Mouse (Mus musculus): ENCODE results near the gene Irf7. TPM values are rescaled to one million over a fixed set of nuclear protein-coding genes. Genes with fewer than 3 reads are reported as not detected.
A peak's percentile ranks its signal among the peaks of the same experiment; 100 is the strongest.

Gene Irf7
- polyA plus RNA-seq, 1 experiment, result 0.35 TPM

- H3K4me3 ChIP-seq (ENCODE audit: insufficient read depth, poor library complexity, severe bottlenecking), result no peak overlapping the region
- no peaks in the 10 kb centered on the region for H3K27me3 ChIP-seq (ENCODE audit: control insufficient read depth, insufficient read depth, insufficient read length)
- H3K79me2 ChIP-seq (ENCODE audit: control insufficient read depth, insufficient read depth), result peaks cover 75% of the 10 kb centered on the region
- TF ChIP-seq FOSL1 (IDR thresholded peaks at IDR 0.05; ENCODE audit: insufficient read depth, low read length, poor library complexity, severe bottlenecking) (no peak), CTCF (IDR thresholded peaks at IDR 0.05; ENCODE audit: control insufficient read depth, insufficient read depth, insufficient read length) (no peak), MYOG (IDR thresholded peaks at IDR 0.05; ENCODE audit: control insufficient read depth, extremely low read depth, insufficient read length) (no peak), MYOD1 (IDR thresholded peaks at IDR 0.05; ENCODE audit: control insufficient read depth, insufficient read length, low read depth) (no peak), USF1 (IDR thresholded peaks at IDR 0.05; ENCODE audit: low read depth) (no peak), CEBPB (IDR thresholded peaks at IDR 0.05; ENCODE audit: low read depth) (no peak), MAX (IDR thresholded peaks at IDR 0.05) (no peak)
- H3ac ChIP-seq (ENCODE audit: control insufficient read depth, insufficient read length, low read depth), result no peak overlapping the region
- H3K36me3 ChIP-seq (ENCODE audit: control insufficient read depth, insufficient read depth), result peaks cover 41% of the 10 kb centered on the region
- H3K79me3 ChIP-seq (ENCODE audit: low read depth), result peaks cover 57% of the 10 kb centered on the region
These were observed 35.2 kb downstream of the Irf7 start for GRCm38 (mm10) chr7:141231111-141231510.

GRCm38 (mm10) chr7:141230570-141230969 is 35.7 kb downstream of the Irf7 start:
- Histone ChIP-seq H3K27me3 (ENCODE audit: control insufficient read depth, insufficient read depth, insufficient read length) (no peaks in the 10 kb centered on the region), H3K36me3 (ENCODE audit: control insufficient read depth, insufficient read depth) (peaks cover 37% of the 10 kb centered on the region), H3K4me3 (ENCODE audit: insufficient read depth, poor library complexity, severe bottlenecking) (no peak overlapping the region), H3K79me2 (ENCODE audit: control insufficient read depth, insufficient read depth) (peaks cover 71% of the 10 kb centered on the region), H3K79me3 (ENCODE audit: low read depth) (peaks cover 53% of the 10 kb centered on the region), H3ac (ENCODE audit: control insufficient read depth, insufficient read length, low read depth) (peak overlapping the region; percentile 24)
- TF ChIP-seq CTCF (IDR thresholded peaks at IDR 0.05; ENCODE audit: control insufficient read depth, insufficient read depth, insufficient read length) (no peak), FOSL1 (IDR thresholded peaks at IDR 0.05; ENCODE audit: insufficient read depth, low read length, poor library complexity, severe bottlenecking) (no peak), MAX (IDR thresholded peaks at IDR 0.05) (no peak), MYOG (IDR thresholded peaks at IDR 0.05; ENCODE audit: control insufficient read depth, extremely low read depth, insufficient read length) (no peak), USF1 (IDR thresholded peaks at IDR 0.05; ENCODE audit: low read depth) (no peak), CEBPB (IDR thresholded peaks at IDR 0.05; ENCODE audit: low read depth) (no peak), MYOD1 (IDR thresholded peaks at IDR 0.05; ENCODE audit: control insufficient read depth, insufficient read length, low read depth) (no peak)

GRCm38 (mm10) chr7:141229702-141230101 is 36.6 kb downstream of the Irf7 start:
- H3K36me3 ChIP-seq (ENCODE audit: control insufficient read depth, insufficient read depth), result peaks cover 28% of the 10 kb centered on the region
- peaks cover 62% of the 10 kb centered on the region for H3K79me2 ChIP-seq (ENCODE audit: control insufficient read depth, insufficient read depth)
- H3K27me3 ChIP-seq (ENCODE audit: control insufficient read depth, insufficient read depth, insufficient read length), result no peaks in the 10 kb centered on the region
- peak overlapping the region; percentile 94 for H3ac ChIP-seq (ENCODE audit: control insufficient read depth, insufficient read length, low read depth)
- no peak for TF ChIP-seq FOSL1 (IDR thresholded peaks at IDR 0.05; ENCODE audit: insufficient read depth, low read length, poor library complexity, severe bottlenecking)
- TF ChIP-seq CEBPB (IDR thresholded peaks at IDR 0.05; ENCODE audit: low read depth), result no peak
- TF ChIP-seq CTCF (IDR thresholded peaks at IDR 0.05; ENCODE audit: control insufficient read depth, insufficient read depth, insufficient read length), result no peak
- TF ChIP-seq USF1 (IDR thresholded peaks at IDR 0.05; ENCODE audit: low read depth), result no peak
- no peak for TF ChIP-seq MYOG (IDR thresholded peaks at IDR 0.05; ENCODE audit: control insufficient read depth, extremely low read depth, insufficient read length)
- TF ChIP-seq MYOD1 (IDR thresholded peaks at IDR 0.05; ENCODE audit: control insufficient read depth, insufficient read length, low read depth), result no peak
- no peak for TF ChIP-seq MAX (IDR thresholded peaks at IDR 0.05)
- peaks cover 53% of the 10 kb centered on the region for H3K79me3 ChIP-seq (ENCODE audit: low read depth)
- H3K4me3 ChIP-seq (ENCODE audit: insufficient read depth, poor library complexity, severe bottlenecking), result peak overlapping the region; percentile 91

- TF ChIP-seq FOSL1 (IDR thresholded peaks at IDR 0.05; ENCODE audit: insufficient read depth, low read length, poor library complexity, severe bottlenecking) (no peak), CEBPB (IDR thresholded peaks at IDR 0.05; ENCODE audit: low read depth) (no peak), MAX (IDR thresholded peaks at IDR 0.05) (peak; percentile 26), CTCF (IDR thresholded peaks at IDR 0.05; ENCODE audit: control insufficient read depth, insufficient read depth, insufficient read length) (peak; percentile 88), USF1 (IDR thresholded peaks at IDR 0.05; ENCODE audit: low read depth) (no peak), MYOD1 (IDR thresholded peaks at IDR 0.05; ENCODE audit: control insufficient read depth, insufficient read length, low read depth) (no peak), MYOG (IDR thresholded peaks at IDR 0.05; ENCODE audit: control insufficient read depth, extremely low read depth, insufficient read length) (no peak)
- Histone ChIP-seq H3K4me3 (ENCODE audit: insufficient read depth, poor library complexity, severe bottlenecking) (peak within 1 kb of the TSS; percentile 91), H3K79me2 (ENCODE audit: control insufficient read depth, insufficient read depth) (peaks cover 50% of the 10 kb centered on the region), H3K79me3 (ENCODE audit: low read depth) (peaks cover 45% of the 10 kb centered on the region), H3K27me3 (ENCODE audit: control insufficient read depth, insufficient read depth, insufficient read length) (no peaks in the 10 kb centered on the region), H3ac (ENCODE audit: control insufficient read depth, insufficient read length, low read depth) (peak within 1 kb of the TSS; percentile 94), H3K36me3 (ENCODE audit: control insufficient read depth, insufficient read depth) (peaks cover 19% of the 10 kb centered on the region)
These were observed 37.8 kb downstream of the Irf7 start, which contains the start of gene Phrf1 for GRCm38 (mm10) chr7:141228279-141229067. Gene Phrf1 (plus strand): TSS chr7:141228784.

- Histone ChIP-seq H3K4me3 (ENCODE audit: insufficient read depth, poor library complexity, severe bottlenecking) (no peak overlapping the region), H3K79me2 (ENCODE audit: control insufficient read depth, insufficient read depth) (peaks cover 43% of the 10 kb centered on the region), H3K79me3 (ENCODE audit: low read depth) (peaks cover 38% of the 10 kb centered on the region), H3K36me3 (ENCODE audit: control insufficient read depth, insufficient read depth) (peaks cover 12% of the 10 kb centered on the region), H3K27me3 (ENCODE audit: control insufficient read depth, insufficient read depth, insufficient read length) (no peaks in the 10 kb centered on the region), H3ac (ENCODE audit: control insufficient read depth, insufficient read length, low read depth) (no peak overlapping the region)
- TF ChIP-seq CTCF (IDR thresholded peaks at IDR 0.05; ENCODE audit: control insufficient read depth, insufficient read depth, insufficient read length), result no peak
- no peak for TF ChIP-seq USF1 (IDR thresholded peaks at IDR 0.05; ENCODE audit: low read depth)
- TF ChIP-seq FOSL1 (IDR thresholded peaks at IDR 0.05; ENCODE audit: insufficient read depth, low read length, poor library complexity, severe bottlenecking), result no peak
- no peak for TF ChIP-seq CEBPB (IDR thresholded peaks at IDR 0.05; ENCODE audit: low read depth)
- TF ChIP-seq MAX (IDR thresholded peaks at IDR 0.05), result no peak
- TF ChIP-seq MYOG (IDR thresholded peaks at IDR 0.05; ENCODE audit: control insufficient read depth, extremely low read depth, insufficient read length), result no peak
- TF ChIP-seq MYOD1 (IDR thresholded peaks at IDR 0.05; ENCODE audit: control insufficient read depth, insufficient read length, low read depth), result no peak
These were observed 38.5 kb downstream of the Irf7 start for GRCm38 (mm10) chr7:141227796-141228195.
